Mouse (Mus musculus): ENCODE results near the gene Lad1. TPM values are rescaled to one million over a fixed set of nuclear protein-coding genes. Genes with fewer than 3 reads are reported as not detected.

Gene Lad1
- polyA plus RNA-seq, 1 experiment from 2014 or later = 21.7 TPM

- Histone ChIP-seq H3K27me3 (no peaks in the 10 kb centered on the region), H3K4me3 (replicated peaks) (no peak overlapping the region), H3K9ac (no peak overlapping the region), H3K9me3 (replicated peaks) (no peaks in the 10 kb centered on the region), H3K36me3 (0 out of 2 replicates have a peak, but pooled peaks cover 6% of the 10 kb centered on the region), H3K4me2 (no peak overlapping the region), H3K4me1 (0 out of 2 replicates have a peak, but pooled peaks cover 16% of the 10 kb centered on the region), H3K27ac (no peak overlapping the region)
- ATAC-seq (replicated peaks; ENCODE audit: low FRiP score) = no peak
- 79% methylated on average over 8 of the region's 8 CpGs for WGBS
These were observed 16.6 kb downstream of the Lad1 start for GRCm38 (mm10) chr1:135834983-135835382.

DNA sequence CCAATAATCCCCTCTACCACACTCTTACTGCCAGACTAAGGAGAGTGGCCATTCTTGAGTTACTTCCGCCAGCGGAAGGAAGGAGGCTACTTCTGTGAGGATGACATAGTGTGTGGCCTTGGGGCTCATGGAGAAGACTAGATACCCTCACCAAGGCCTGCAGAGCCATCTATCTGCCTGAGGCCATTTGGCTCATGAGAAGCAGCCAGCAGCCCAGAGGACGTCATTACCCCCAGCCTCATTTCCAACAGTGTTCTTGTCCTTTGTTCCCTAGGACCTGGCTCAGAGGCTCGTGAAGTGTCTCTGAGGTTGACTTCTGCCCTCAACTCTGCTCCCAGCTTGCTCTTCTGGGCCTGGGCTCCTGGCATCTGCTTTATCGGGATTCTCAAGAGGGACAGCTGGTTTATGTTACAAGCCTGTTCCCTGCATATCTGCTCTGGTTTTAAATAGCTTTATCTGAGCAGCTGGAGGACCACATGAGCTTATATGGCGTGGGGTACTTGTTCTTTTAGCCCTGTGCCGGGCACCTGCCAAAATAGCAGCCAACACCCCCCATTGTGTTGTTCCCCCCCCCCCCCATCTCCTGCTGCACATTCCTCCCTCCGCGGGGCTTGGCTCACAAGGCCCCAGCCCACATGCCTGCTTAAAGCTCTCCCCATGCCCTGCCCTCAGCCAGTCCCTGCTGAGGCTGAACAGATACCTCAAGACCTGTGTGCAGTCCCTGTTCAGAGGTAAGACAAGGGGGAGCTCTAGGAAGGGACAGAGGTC is 17.5 kb downstream of the Lad1 start, which contains the start of gene Tnnt2:
Gene Tnnt2 (plus strand): TSS at position 639 of the 768 bp plus-strand sequence.
- 43% methylated on average over 9 of the region's 9 CpGs for WGBS
- H3K27ac ChIP-seq = no peak within 1 kb of the TSS
- no peak within 1 kb of the TSS for H3K4me2 ChIP-seq

GRCm38 (mm10) chr1:135838626-135839025 is 20.2 kb downstream of the Lad1 start:
- ATAC-seq (replicated peaks; ENCODE audit: low FRiP score) = no peak
- H3K9me3 ChIP-seq (replicated peaks) = no peaks in the 10 kb centered on the region
- H3K4me1 ChIP-seq = 0 out of 2 replicates have a peak, but pooled peaks cover 18% of the 10 kb centered on the region
- no peak overlapping the region for H3K27ac ChIP-seq
- no peak overlapping the region for H3K4me2 ChIP-seq
- no peak overlapping the region for H3K9ac ChIP-seq
- 66% methylated on average over 4 of the region's 4 CpGs for WGBS
- no peaks in the 10 kb centered on the region for H3K27me3 ChIP-seq
- H3K36me3 ChIP-seq = no peaks in the 10 kb centered on the region
- no peak overlapping the region for H3K4me3 ChIP-seq (replicated peaks)

More for the DNA sequence above, 17.5 kb downstream of the Lad1 start, which contains the start of gene Tnnt2:
- no peak; the same call in 1 of the 2 replicates for ATAC-seq (replicated peaks; ENCODE audit: low FRiP score)
- Histone ChIP-seq H3K9me3 (replicated peaks) (no peaks in the 10 kb centered on the region), H3K4me1 (0 out of 2 replicates have a peak, but pooled peaks cover 16% of the 10 kb centered on the region), H3K36me3 (0 out of 2 replicates have a peak, but pooled peaks cover 6% of the 10 kb centered on the region), H3K27me3 (no peaks in the 10 kb centered on the region), H3K4me3 (replicated peaks) (no peak within 1 kb of the TSS), H3K9ac (no peak within 1 kb of the TSS)

DNA sequence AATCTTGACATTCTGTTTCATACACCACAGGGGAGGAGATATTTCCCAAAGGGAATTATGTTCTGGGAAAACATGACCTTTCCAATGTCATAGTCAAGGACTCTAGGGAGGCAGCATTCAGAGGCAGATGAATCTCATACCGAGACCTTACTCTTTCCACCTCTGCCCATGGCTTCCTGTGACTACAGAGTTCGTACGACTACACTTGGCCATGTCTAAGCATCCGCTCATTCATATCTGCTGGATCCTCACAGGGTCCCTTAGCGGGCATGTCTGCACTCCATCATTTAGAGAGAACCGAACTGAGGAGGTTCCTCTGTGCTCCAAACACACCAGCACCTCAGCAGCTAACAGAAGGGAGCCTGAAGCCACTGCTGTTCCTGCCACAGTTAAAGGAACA is 20.7 kb downstream of the Lad1 start:
- 86% methylated on average over 6 of the region's 6 CpGs for WGBS
- Histone ChIP-seq H3K27me3 (no peaks in the 10 kb centered on the region), H3K36me3 (no peaks in the 10 kb centered on the region), H3K9me3 (replicated peaks) (no peaks in the 10 kb centered on the region), H3K4me2 (no peak overlapping the region), H3K9ac (no peak overlapping the region), H3K4me3 (replicated peaks) (no peak overlapping the region), H3K27ac (no peak overlapping the region), H3K4me1 (0 out of 2 replicates have a peak, but pooled peaks cover 14% of the 10 kb centered on the region)
- ATAC-seq (replicated peaks; ENCODE audit: low FRiP score) = no peak

- no peak overlapping the region for H3K4me3 ChIP-seq (replicated peaks)
- ATAC-seq (replicated peaks; ENCODE audit: low FRiP score) = no peak
- H3K27me3 ChIP-seq = no peaks in the 10 kb centered on the region
- H3K36me3 ChIP-seq = no peaks in the 10 kb centered on the region
- 58% methylated on average over 15 of the region's 15 CpGs for WGBS
- H3K9ac ChIP-seq = no peak overlapping the region
- no peak overlapping the region for H3K4me2 ChIP-seq
- H3K4me1 ChIP-seq = 0 out of 2 replicates have a peak, but pooled peaks cover 9% of the 10 kb centered on the region
- no peaks in the 10 kb centered on the region for H3K9me3 ChIP-seq (replicated peaks)
- no peak overlapping the region for H3K27ac ChIP-seq
These were observed 22.4 kb downstream of the Lad1 start for GRCm38 (mm10) chr1:135840675-135841395.

DNA sequence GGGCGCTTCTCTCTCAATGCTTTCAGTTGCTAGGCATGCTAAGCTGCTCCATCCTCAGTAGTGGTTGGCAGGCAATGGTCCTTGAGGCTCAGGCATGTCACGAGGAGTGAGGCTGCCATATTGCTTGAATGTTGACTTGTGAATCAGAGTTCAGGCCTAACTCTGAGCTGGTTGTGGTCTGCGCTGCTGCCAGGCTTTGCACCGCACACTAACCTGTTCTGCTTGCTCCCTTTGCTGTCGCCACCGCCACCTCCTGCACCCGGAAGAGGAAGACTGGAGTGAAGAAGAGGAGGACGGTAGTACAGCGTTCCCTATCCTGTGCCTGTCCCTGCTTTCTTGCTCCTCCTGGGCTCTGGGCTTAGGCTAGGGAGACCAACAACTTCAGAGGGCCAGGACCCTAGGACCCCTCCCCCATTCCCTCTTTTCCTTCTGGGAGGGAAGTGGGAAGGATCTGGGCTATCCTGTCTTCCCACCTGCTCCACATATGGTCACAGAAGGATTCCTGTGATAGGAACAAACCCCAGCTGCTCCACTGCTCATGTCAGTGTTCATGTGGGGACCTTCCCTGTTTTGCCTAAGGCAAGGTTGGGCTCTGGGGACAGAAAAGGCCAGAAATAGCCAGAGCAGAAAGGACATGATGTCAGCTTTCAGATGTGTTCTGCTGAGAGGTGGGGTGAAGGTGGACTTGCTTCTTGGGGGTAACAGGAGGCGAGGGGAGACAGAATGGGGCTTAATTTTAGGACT is 25.3 kb downstream of the Lad1 start:
- Histone ChIP-seq H3K9ac (no peak overlapping the region), H3K9me3 (replicated peaks) (no peaks in the 10 kb centered on the region), H3K4me3 (replicated peaks) (no peak overlapping the region), H3K36me3 (no peaks in the 10 kb centered on the region), H3K27ac (no peak overlapping the region), H3K4me2 (no peak overlapping the region), H3K27me3 (no peaks in the 10 kb centered on the region), H3K4me1 (0 out of 2 replicates have a peak, but pooled peaks cover 2% of the 10 kb centered on the region)
- 85% methylated on average over 10 of the region's 10 CpGs for WGBS
- no peak for ATAC-seq (replicated peaks; ENCODE audit: low FRiP score)

DNA sequence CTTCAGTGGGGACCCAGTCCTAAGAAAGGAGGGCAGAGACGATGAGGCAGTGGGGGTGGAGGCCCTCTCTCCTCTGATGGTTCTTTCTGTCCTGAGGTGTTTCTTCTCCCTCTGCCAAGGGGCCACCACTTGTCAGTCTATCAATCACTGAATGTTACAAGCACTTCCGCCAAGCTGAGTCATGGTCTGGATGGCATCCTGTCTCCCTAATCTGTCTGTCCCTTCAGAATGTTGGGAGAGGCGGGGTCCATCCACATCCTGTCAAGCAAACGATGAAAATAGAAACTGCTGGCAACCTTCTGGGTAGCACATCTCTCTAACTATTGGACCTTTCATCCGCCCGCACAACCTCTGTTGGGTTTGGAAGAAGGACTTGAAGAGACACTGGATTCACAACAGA is 26.1 kb downstream of the Lad1 start:
- Histone ChIP-seq H3K4me2 (no peak overlapping the region), H3K9me3 (replicated peaks) (no peaks in the 10 kb centered on the region), H3K27me3 (no peaks in the 10 kb centered on the region), H3K4me1 (0 out of 2 replicates have a peak, but pooled peaks cover 2% of the 10 kb centered on the region), H3K36me3 (no peaks in the 10 kb centered on the region), H3K4me3 (replicated peaks) (no peak overlapping the region), H3K27ac (no peak overlapping the region), H3K9ac (no peak overlapping the region)
- WGBS = 65% methylated on average over 6 of the region's 6 CpGs
- ATAC-seq (replicated peaks; ENCODE audit: low FRiP score) = no peak

- Histone ChIP-seq H3K27ac (no peak overlapping the region), H3K4me3 (replicated peaks) (no peak overlapping the region), H3K27me3 (no peaks in the 10 kb centered on the region), H3K36me3 (no peaks in the 10 kb centered on the region), H3K4me1 (peaks cover 1% of the 10 kb centered on the region; the same call in 1 of the 2 replicates), H3K9me3 (replicated peaks) (no peaks in the 10 kb centered on the region), H3K9ac (no peak overlapping the region), H3K4me2 (no peak overlapping the region)
- 78% methylated on average over 5 of the region's 5 CpGs for WGBS
- ATAC-seq (replicated peaks; ENCODE audit: low FRiP score) = no peak
These were observed 28.2 kb downstream of the Lad1 start for GRCm38 (mm10) chr1:135846632-135847031.

- Histone ChIP-seq H3K27ac (no peak overlapping the region), H3K4me1 (peaks cover 6% of the 10 kb centered on the region; the same call in 1 of the 2 replicates), H3K36me3 (no peaks in the 10 kb centered on the region), H3K9ac (no peak overlapping the region), H3K9me3 (replicated peaks) (no peaks in the 10 kb centered on the region), H3K4me3 (replicated peaks) (no peak overlapping the region), H3K4me2 (no peak overlapping the region), H3K27me3 (no peaks in the 10 kb centered on the region)
- 0 out of 2 replicates have a peak, but pooled peaks have one; percentile 26 for ATAC-seq (replicated peaks; ENCODE audit: low FRiP score)
- whole genome bisulfite sequencing = 27% methylated on average over 6 of the region's 6 CpGs
These were observed 28.8 kb downstream of the Lad1 start for GRCm38 (mm10) chr1:135847139-135847562.

DNA sequence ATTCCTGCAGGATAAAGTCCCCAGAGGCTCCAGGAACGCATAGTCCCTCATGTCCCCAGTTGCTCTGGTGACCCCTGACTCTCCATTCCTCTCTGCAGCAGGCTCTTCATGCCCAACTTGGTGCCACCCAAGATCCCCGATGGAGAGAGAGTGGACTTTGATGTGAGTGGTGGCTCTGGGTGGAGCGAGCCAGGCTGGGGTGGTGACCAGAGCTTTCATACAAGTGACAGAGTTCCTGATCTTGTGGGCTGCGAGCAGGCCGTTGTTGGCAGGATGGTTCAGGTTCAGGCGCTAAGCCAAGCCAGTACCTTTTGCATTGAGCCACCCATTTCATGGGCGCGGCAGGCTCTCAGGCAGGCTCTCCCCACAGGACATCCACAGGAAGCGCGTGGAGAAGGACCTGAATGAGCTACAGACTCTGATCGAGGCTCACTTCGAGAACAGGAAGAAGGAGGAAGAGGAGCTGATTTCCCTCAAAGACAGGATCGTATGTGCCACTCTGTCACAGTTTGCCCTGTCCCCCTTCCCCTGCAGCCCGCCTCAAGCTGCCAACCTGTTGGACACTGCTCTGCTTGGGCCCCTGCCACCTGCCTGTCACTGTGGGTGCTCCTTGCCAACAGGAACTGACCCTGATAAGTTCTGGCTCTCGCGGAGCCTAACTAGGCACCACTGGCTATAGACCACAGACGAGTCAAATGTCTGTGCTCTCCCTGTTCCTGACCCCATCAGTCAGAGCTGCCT is 29.4 kb downstream of the Lad1 start:
- Histone ChIP-seq H3K4me2 (no peak overlapping the region), H3K36me3 (no peaks in the 10 kb centered on the region), H3K9me3 (replicated peaks) (no peaks in the 10 kb centered on the region), H3K9ac (no peak overlapping the region), H3K4me1 (peaks cover 10% of the 10 kb centered on the region; the same call in 1 of the 2 replicates), H3K27me3 (no peaks in the 10 kb centered on the region), H3K4me3 (replicated peaks) (no peak overlapping the region), H3K27ac (no peak overlapping the region)
- 82% methylated on average over 17 of the region's 17 CpGs for WGBS
- no peak for ATAC-seq (replicated peaks; ENCODE audit: low FRiP score)
